Mouse (Mus musculus) E14TG2a.4 (cell line): ENCODE measurements around the gene Fbxo21.

ENCODE experiments used
- H3K27me3 ChIP-seq: 2 replicates; pipeline ENCODE4 v1.6.1; 2014; ENCODE audit warnings: low read length, control low read depth; ENCODE audit not compliant: insufficient read depth
- H3K36me3 ChIP-seq: 2 replicates; pipeline ENCODE4 v1.6.1; 2014; ENCODE audit warnings: low read length, control low read depth; ENCODE audit not compliant: insufficient read depth
- H3K4me1 ChIP-seq: replicated peaks from 2 replicates; pipeline ENCODE4 v1.6.1; 2014; ENCODE audit warnings: low read depth, low read length, control low read depth
- H3K4me3 ChIP-seq: replicated peaks from 2 replicates; pipeline ENCODE4 v1.5.1; 2014; ENCODE audit warnings: mild to moderate bottlenecking, low read length
- H3K9me3 ChIP-seq: 2 replicates; pipeline ENCODE4 v1.6.1; 2014; ENCODE audit warnings: low read length, control low read depth
- CTCF ChIP-seq: conservative IDR thresholded peaks from 2 replicates; pipeline ENCODE4 v1.5.1; 2014; ENCODE audit warnings: low read length
- NANOG ChIP-seq: IDR thresholded peaks from 2 replicates; pipeline ENCODE4 v1.6.1; 2014; ENCODE audit warnings: borderline replicate concordance, low read length, mixed read lengths
- POU5F1 ChIP-seq: IDR thresholded peaks from 2 replicates; pipeline ENCODE4 v1.6.1; 2014; ENCODE audit warnings: low read length, borderline replicate concordance

The Fbxo21 gene

GRCm38 (mm10) chr5:118045385-118045784 is 68.9 kb downstream of the Fbxo21 start:
- H3K9me3 ChIP-seq = peaks cover 7% of the 10 kb centered on the region; the same call in 1 of the 2 replicates
- H3K4me3 ChIP-seq = no peak overlapping the region
- H3K4me1 ChIP-seq = peaks cover 4% of the 10 kb centered on the region; the same call in 1 of the 2 replicates
- TF ChIP-seq NANOG (no peak), POU5F1 (no peak), CTCF (no peak)
- H3K27me3 ChIP-seq = 0 out of 2 replicates have a peak, but pooled peaks cover 3% of the 10 kb centered on the region
- H3K36me3 ChIP-seq = no peaks in the 10 kb centered on the region

- Histone ChIP-seq H3K4me3 (no peak overlapping the region), H3K4me1 (peaks cover 4% of the 10 kb centered on the region), H3K36me3 (no peaks in the 10 kb centered on the region), H3K9me3 (0 out of 2 replicates have a peak, but pooled peaks cover 2% of the 10 kb centered on the region), H3K27me3 (0 out of 2 replicates have a peak, but pooled peaks cover 3% of the 10 kb centered on the region)
- TF ChIP-seq NANOG = no peak
- TF ChIP-seq POU5F1 = no peak
- TF ChIP-seq CTCF = no peak
Observed at GRCm38 (mm10) chr5:118047091-118047757, 70.7 kb downstream of the Fbxo21 start.

GRCm38 (mm10) chr5:118048412-118048811 is 71.9 kb downstream of the Fbxo21 start:
- peaks cover 9% of the 10 kb centered on the region for H3K4me1 ChIP-seq
- no peak for TF ChIP-seq POU5F1
- TF ChIP-seq NANOG = no peak
- TF ChIP-seq CTCF = no peak
- H3K9me3 ChIP-seq = no peaks in the 10 kb centered on the region
- no peak overlapping the region for H3K4me3 ChIP-seq
- H3K27me3 ChIP-seq = 0 out of 2 replicates have a peak, but pooled peaks cover 3% of the 10 kb centered on the region
- no peaks in the 10 kb centered on the region for H3K36me3 ChIP-seq

GRCm38 (mm10) chr5:118048928-118049327 is 72.4 kb downstream of the Fbxo21 start:
- Histone ChIP-seq H3K36me3 (no peaks in the 10 kb centered on the region), H3K9me3 (no peaks in the 10 kb centered on the region), H3K4me3 (no peak overlapping the region), H3K27me3 (0 out of 2 replicates have a peak, but pooled peaks cover 3% of the 10 kb centered on the region), H3K4me1 (peaks cover 9% of the 10 kb centered on the region)
- no peak for TF ChIP-seq CTCF
- TF ChIP-seq POU5F1 = no peak
- TF ChIP-seq NANOG = no peak

- no peak for TF ChIP-seq NANOG
- no peak for TF ChIP-seq CTCF
- no peak for TF ChIP-seq POU5F1
Observed at GRCm38 (mm10) chr5:118050743-118051142, 74.2 kb downstream of the Fbxo21 start.

GRCm38 (mm10) chr5:118051981-118052662 is 75.6 kb downstream of the Fbxo21 start:
- H3K4me3 ChIP-seq = no peak overlapping the region
- no peak for TF ChIP-seq CTCF
- no peak for TF ChIP-seq POU5F1
- no peak for TF ChIP-seq NANOG
- H3K36me3 ChIP-seq = no peaks in the 10 kb centered on the region
- peaks cover 24% of the 10 kb centered on the region for H3K4me1 ChIP-seq
- peaks cover 15% of the 10 kb centered on the region; the same call in 1 of the 2 replicates for H3K27me3 ChIP-seq
- no peaks in the 10 kb centered on the region for H3K9me3 ChIP-seq

More at GRCm38 (mm10) chr5:118050743-118051142, 74.2 kb downstream of the Fbxo21 start:
- H3K36me3 ChIP-seq = no peaks in the 10 kb centered on the region
- no peak overlapping the region for H3K4me3 ChIP-seq
- peaks cover 10% of the 10 kb centered on the region for H3K4me1 ChIP-seq
- peaks cover 8% of the 10 kb centered on the region; the same call in 1 of the 2 replicates for H3K27me3 ChIP-seq
- H3K9me3 ChIP-seq = no peaks in the 10 kb centered on the region

- Histone ChIP-seq H3K27me3 (peaks cover 24% of the 10 kb centered on the region), H3K36me3 (no peaks in the 10 kb centered on the region), H3K4me1 (peaks cover 30% of the 10 kb centered on the region), H3K4me3 (no peak overlapping the region), H3K9me3 (no peaks in the 10 kb centered on the region)
- TF ChIP-seq POU5F1 (no peak), NANOG (no peak), CTCF (no peak)
Observed at GRCm38 (mm10) chr5:118053205-118053604, 76.7 kb downstream of the Fbxo21 start.

- no peak overlapping the region for H3K4me3 ChIP-seq
- peaks cover 29% of the 10 kb centered on the region for H3K4me1 ChIP-seq
- TF ChIP-seq POU5F1 (no peak), NANOG (no peak), CTCF (no peak)
- H3K27me3 ChIP-seq = peaks cover 30% of the 10 kb centered on the region
- H3K36me3 ChIP-seq = no peaks in the 10 kb centered on the region
- H3K9me3 ChIP-seq = no peaks in the 10 kb centered on the region
Observed at GRCm38 (mm10) chr5:118057508-118058111, 81.1 kb downstream of the Fbxo21 start.
